Mouse (Mus musculus) lung, adult 18-20 months (tissue): ENCODE measurements at regions not wholly inside any gene's neighbourhood (a gene's known extent, or its start where the extent isn't known, plus 50 kb on each side); places are given as distances from the start of the nearest gene placed in this dataset.

ENCODE experiments used
- DNase-seq, 2 experiments: peaks; one replicate each; pipeline ENCODE4 v3.0.0; 2022; ENCODE audit warnings: mixed read lengths in 2 of 2

GRCm38 (mm10) chr4:89500232-89500631 lies 179.0 kb upstream of the Dmrta1 start:
- no peak for DNase-seq

GRCm38 (mm10) chr4:89490947-89491346 lies 180.1 kb upstream of the Cdkn2b start:
- no peak for DNase-seq

- no peak for DNase-seq
Observed at GRCm38 (mm10) chr4:89487416-89488165, 176.8 kb upstream of the Cdkn2b start.

- DNase-seq: no peak
Observed at GRCm38 (mm10) chr4:89486963-89487362, 176.1 kb upstream of the Cdkn2b start.

GRCm38 (mm10) chr4:89485981-89486531 lies 175.2 kb upstream of the Cdkn2b start:
- peak; percentile 67 to 73 for DNase-seq

GRCm38 (mm10) chr4:89478646-89479237 lies 167.9 kb upstream of the Cdkn2b start:
- DNase-seq: no peak

GRCm38 (mm10) chr4:89475848-89476247 lies 165.0 kb upstream of the Cdkn2b start:
- DNase-seq: no peak

- no peak for DNase-seq
Observed at GRCm38 (mm10) chr4:89474836-89475541, 164.2 kb upstream of the Cdkn2b start.

GRCm38 (mm10) chr4:89471426-89471825 lies 160.6 kb upstream of the Cdkn2b start:
- no peak for DNase-seq

GRCm38 (mm10) chr4:89470756-89471155 lies 159.9 kb upstream of the Cdkn2b start:
- DNase-seq: no peak

- peak; percentile 17 to 23 for DNase-seq
Observed at GRCm38 (mm10) chr4:89469883-89470282, 159.0 kb upstream of the Cdkn2b start.

GRCm38 (mm10) chr4:89469406-89469805 lies 158.6 kb upstream of the Cdkn2b start:
- DNase-seq: no peak

GRCm38 (mm10) chr4:89466766-89467165 lies 155.9 kb upstream of the Cdkn2b start:
- DNase-seq: no peak

GRCm38 (mm10) chr4:89463121-89463520 lies 152.3 kb upstream of the Cdkn2b start:
- DNase-seq: no peak

GRCm38 (mm10) chr4:89460170-89460762 lies 149.4 kb upstream of the Cdkn2b start:
- no peak for DNase-seq

- DNase-seq: no peak
Observed at GRCm38 (mm10) chr4:89459346-89459666, 148.5 kb upstream of the Cdkn2b start.

GRCm38 (mm10) chr4:89458628-89459345 lies 147.9 kb upstream of the Cdkn2b start:
- DNase-seq: peak; percentile 27 to 44

- no peak for DNase-seq
Observed at GRCm38 (mm10) chr4:89457861-89458260, 147.0 kb upstream of the Cdkn2b start.

GRCm38 (mm10) chr4:89454926-89455325 lies 144.1 kb upstream of the Cdkn2b start:
- DNase-seq: no peak

- no peak for DNase-seq
Observed at GRCm38 (mm10) chr4:89453051-89453450, 142.2 kb upstream of the Cdkn2b start.

- DNase-seq: no peak
Observed at GRCm38 (mm10) chr4:89451741-89452140, 140.9 kb upstream of the Cdkn2b start.

- DNase-seq: peak; percentile 22 to 52
Observed at GRCm38 (mm10) chr4:89446765-89447487, 136.1 kb upstream of the Cdkn2b start.
